Mouse (Mus musculus) midbrain, embryonic 12.5 days (tissue): Measurements from ENCODE around the gene Jtb. TPM values are rescaled to one million over a fixed set of nuclear protein-coding genes. Genes with fewer than 3 reads are reported as not detected.

Experiments used
- ATAC-seq: fragments of 200-750 bp; cut with Nextera tagmentation; 2 replicates; pipeline ENCODE4 v1.8.0; 2017; ENCODE audit warnings: low read depth, moderate TSS enrichment, moderate library complexity; ENCODE audit not compliant: low FRiP score
- H3K27ac ChIP-seq: fragments of 300-500 bp; sonication (generic); replicated peaks from 2 replicates; pipeline ENCODE4 v1.5.1; 2016; ENCODE audit warnings: mild to moderate bottlenecking
- H3K27me3 ChIP-seq: fragments of 300-500 bp; sonication (generic); 2 replicates; pipeline ENCODE4 v1.6.1; 2016; ENCODE audit warnings: mild to moderate bottlenecking
- H3K36me3 ChIP-seq: fragments of 300-500 bp; sonication (generic); 2 replicates; pipeline ENCODE4 v1.6.1; 2016
- H3K4me1 ChIP-seq: fragments of 300-500 bp; sonication (generic); 2 replicates; pipeline ENCODE4 v1.6.1; 2016
- H3K4me2 ChIP-seq: fragments of 300-500 bp; sonication (generic); replicated peaks from 2 replicates; pipeline ENCODE4 v1.6.1; 2016; ENCODE audit warnings: mild to moderate bottlenecking, moderate library complexity
- H3K4me3 ChIP-seq: fragments of 300-500 bp; sonication (generic); 2 replicates; pipeline ENCODE4 v1.5.1; 2016; ENCODE audit warnings: mild to moderate bottlenecking
- H3K9ac ChIP-seq: fragments of 300-500 bp; sonication (generic); replicated peaks from 2 replicates; pipeline ENCODE4 v1.6.1; 2016; ENCODE audit warnings: mild to moderate bottlenecking, moderate library complexity
- H3K9me3 ChIP-seq: fragments of 300-500 bp; sonication (generic); 2 replicates; pipeline ENCODE4 v1.6.1; 2016; ENCODE audit warnings: mild to moderate bottlenecking
- WGBS: fragments of 180-500 bp; shearing (Covaris S2); methylation state at CpG from one replicate; pipeline ENCODE4 v1.1.7; 2016; 5-methylcytosine and 5-hydroxymethylcytosine counted together
- microRNA-seq: library from miRNA; unstranded; fragments of <30 nt; microRNA quantifications from one replicate; pipeline ENCODE4, GENCODE M21; 2017
- polyA plus RNA-seq: library from polyadenylated mRNA; unstranded; fragments of >200 nt; fragmentation: Nextera tagmentation; extraction: Ambion mirVana; gene quantifications from 2 replicates; pipeline ENCODE4 v1.2.1, GENCODE M21; 2016

The Jtb gene
- polyA plus RNA-seq, 1 experiment from 2014 or later: 97.8 TPM

DNA sequence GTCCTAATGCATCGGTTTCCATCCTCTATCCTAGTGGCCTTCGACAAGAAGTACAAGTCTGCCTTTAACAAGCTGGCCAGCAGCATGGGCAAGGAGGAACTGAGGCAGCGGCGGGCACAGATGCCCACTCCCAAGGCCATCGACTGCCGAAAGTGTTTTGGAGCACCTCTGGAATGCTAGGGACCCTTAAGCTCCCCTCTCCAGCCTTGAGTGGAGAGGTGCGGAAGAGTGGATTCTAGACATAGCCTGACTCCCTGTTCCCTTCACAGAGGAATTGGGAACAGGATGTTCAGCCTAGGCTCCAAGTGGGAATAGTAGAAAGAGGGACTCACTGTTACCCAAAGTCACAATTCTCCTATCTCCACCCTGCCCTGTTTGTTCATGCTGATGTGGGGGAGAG, 48.3 kb downstream of the Jtb start:
- no peak overlapping the region for H3K27ac ChIP-seq
- no peaks in the 10 kb centered on the region for H3K27me3 ChIP-seq
- H3K4me1 ChIP-seq: no peaks in the 10 kb centered on the region
- ATAC-seq: no peak
- peaks cover 57% of the 10 kb centered on the region for H3K36me3 ChIP-seq
- no peak overlapping the region for H3K4me2 ChIP-seq
- 96% methylated on average over 7 of the region's 7 CpGs for WGBS
- no peaks in the 10 kb centered on the region for H3K9me3 ChIP-seq
- no peak overlapping the region for H3K4me3 ChIP-seq
- no peak overlapping the region for H3K9ac ChIP-seq

DNA sequence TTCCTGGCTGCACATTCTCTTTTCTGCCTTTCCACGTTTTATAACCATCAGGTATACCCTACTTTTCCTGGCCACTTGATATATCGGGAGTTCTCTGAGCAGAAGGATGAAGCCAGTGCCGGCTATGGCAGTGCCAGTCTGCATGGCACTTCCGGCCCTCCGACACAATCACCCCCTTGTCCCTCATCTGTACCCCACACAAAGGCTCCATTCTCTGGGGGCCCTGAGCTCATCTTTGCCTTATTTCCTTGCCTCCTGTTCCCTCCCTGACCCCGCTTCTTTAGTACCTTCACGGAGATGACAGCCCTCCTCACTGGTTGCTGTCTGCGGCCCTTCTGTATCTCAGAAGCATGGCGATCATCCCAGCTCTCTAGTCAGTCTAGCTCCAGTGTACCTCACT, 49.3 kb downstream of the Jtb start:
- Histone ChIP-seq H3K27ac (no peak overlapping the region), H3K4me2 (no peak overlapping the region), H3K4me3 (no peak overlapping the region), H3K36me3 (peaks cover 49% of the 10 kb centered on the region), H3K4me1 (no peaks in the 10 kb centered on the region), H3K9ac (no peak overlapping the region), H3K9me3 (no peaks in the 10 kb centered on the region), H3K27me3 (no peaks in the 10 kb centered on the region)
- WGBS: 88% methylated on average over 9 of the region's 9 CpGs
- no peak for ATAC-seq

DNA sequence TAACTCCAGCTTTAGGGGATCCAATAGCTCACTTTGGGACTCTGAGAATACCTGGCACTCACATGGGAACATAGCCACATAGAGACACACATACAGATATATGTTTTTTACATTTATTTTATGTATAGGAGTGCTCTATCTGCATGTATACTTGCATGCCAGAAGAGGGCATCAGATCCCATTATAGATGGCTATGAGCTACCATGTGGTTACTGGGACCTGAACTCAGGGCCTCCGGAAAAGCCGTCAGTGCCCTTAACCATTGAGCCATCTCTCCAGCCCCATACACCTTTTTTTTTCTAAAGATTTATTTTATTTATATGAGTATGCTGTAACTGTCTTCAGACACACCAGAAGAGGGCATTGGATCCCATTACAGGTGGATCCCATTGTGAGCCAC, 52.8 kb downstream of the Jtb start:
- Histone ChIP-seq H3K27ac (no peak overlapping the region), H3K4me3 (no peak overlapping the region), H3K36me3 (peaks cover 21% of the 10 kb centered on the region), H3K4me2 (no peak overlapping the region), H3K4me1 (no peaks in the 10 kb centered on the region), H3K9ac (no peak overlapping the region), H3K9me3 (no peaks in the 10 kb centered on the region), H3K27me3 (no peaks in the 10 kb centered on the region)
- ATAC-seq: no peak
- 94% methylated on average over 2 of the region's 2 CpGs for WGBS

Small RNA genes within 50 kb of the gene (microRNA-seq; reads per million reads assigned to microRNA genes)
- not detected for gene Mir7012

Other genes with a start within 250 kb of the Jtb start
- 149 and 150 TPM in 2 replicates for gene Hax1, start 232.8 kb upstream of the Jtb start, polyA plus RNA-seq
- gene 4933434E20Rik, start 180.0 kb upstream of the Jtb start, polyA plus RNA-seq: 185 and 204 TPM in 2 replicates
- 207 and 222 TPM in 2 replicates for gene Ubap2l, start 179.0 kb upstream of the Jtb start, polyA plus RNA-seq
- gene Tpm3, start 158.9 kb upstream of the Jtb start, polyA plus RNA-seq: 454 and 459 TPM in 2 replicates
- 0.54 and 0.57 TPM in 2 replicates for gene Nup210l, start 127.5 kb upstream of the Jtb start, polyA plus RNA-seq
- gene Rps27, start 17.9 kb upstream of the Jtb start, polyA plus RNA-seq: 962 and 971 TPM in 2 replicates
- 21.3 and 24.2 TPM in 2 replicates for gene Rab13, start 17.9 kb upstream of the Jtb start, polyA plus RNA-seq
- 3.8 and 3.9 TPM in 2 replicates for gene Creb3l4, start 11.9 kb downstream of the Jtb start, polyA plus RNA-seq
- gene Slc39a1, start 16.6 kb downstream of the Jtb start, polyA plus RNA-seq: 50.5 and 55.1 TPM in 2 replicates
- 21.5 and 21.7 TPM in 2 replicates for gene Crtc2, start 22.6 kb downstream of the Jtb start, polyA plus RNA-seq
- 6.6 and 6.9 TPM in 2 replicates for gene Dennd4b, start 33.6 kb downstream of the Jtb start, polyA plus RNA-seq
- gene Gatad2b, start 61.6 kb downstream of the Jtb start, polyA plus RNA-seq: 15.5 and 15.9 TPM in 2 replicates
- 15.8 and 22.0 TPM in 2 replicates for gene Slc27a3, start 158.3 kb downstream of the Jtb start, polyA plus RNA-seq
- 42.4 and 44.3 TPM in 2 replicates for gene Ints3, start 202.0 kb downstream of the Jtb start, polyA plus RNA-seq
- 2.5 and 2.6 TPM in 2 replicates for gene Npr1, start 234.3 kb downstream of the Jtb start, polyA plus RNA-seq
- gene Ilf2, start 244.5 kb downstream of the Jtb start, polyA plus RNA-seq: 319 and 328 TPM in 2 replicates